Mouse (Mus musculus): Measurements from ENCODE around the gene Hoga1.

The Hoga1 gene

GRCm38 (mm10) chr19:42021681-42022541 lies 23.5 kb upstream of the Hoga1 start:
- no peak for DNase-seq (ENCODE audit: low read depth)

GRCm38 (mm10) chr19:42022542-42022848 lies 22.9 kb upstream of the Hoga1 start:
- no peak for DNase-seq (ENCODE audit: low read depth)

GRCm38 (mm10) chr19:42026158-42026557 lies 19.3 kb upstream of the Hoga1 start:
- peak; percentile 68 for DNase-seq (ENCODE audit: low read depth)

- DNase-seq (ENCODE audit: low read depth) = no peak
Observed at GRCm38 (mm10) chr19:42031112-42031511, 14.3 kb upstream of the Hoga1 start.

- no peak for DNase-seq (ENCODE audit: low read depth)
Observed at GRCm38 (mm10) chr19:42033611-42034010, 11.8 kb upstream of the Hoga1 start.

GRCm38 (mm10) chr19:42034146-42034775 lies 11.1 kb upstream of the Hoga1 start:
- no peak for DNase-seq (ENCODE audit: low read depth)

- DNase-seq (ENCODE audit: low read depth) = no peak
Observed at GRCm38 (mm10) chr19:42034881-42035455, 10.4 kb upstream of the Hoga1 start.

- DNase-seq (ENCODE audit: low read depth) = peak; percentile 68
Observed at GRCm38 (mm10) chr19:42035456-42036248, 9.8 kb upstream of the Hoga1 start, which contains the start of gene Ankrd2. Ankrd2 (plus strand) TSS chr19:42036000.

- DNase-seq (ENCODE audit: low read depth) = no peak
Observed at GRCm38 (mm10) chr19:42036357-42036756, 9.1 kb upstream of the Hoga1 start.

GRCm38 (mm10) chr19:42037167-42037702 lies 8.2 kb upstream of the Hoga1 start:
- no peak for DNase-seq (ENCODE audit: low read depth)

- DNase-seq (ENCODE audit: low read depth) = no peak
Observed at GRCm38 (mm10) chr19:42038310-42038709, 7.1 kb upstream of the Hoga1 start.

- DNase-seq (ENCODE audit: low read depth) = no peak
Observed at GRCm38 (mm10) chr19:42043988-42044387, 1.4 kb upstream of the Hoga1 start.

GRCm38 (mm10) chr19:42050251-42050650 lies 4.8 kb downstream of the Hoga1 start:
- DNase-seq (ENCODE audit: low read depth) = no peak

GRCm38 (mm10) chr19:42051351-42051750 lies 5.9 kb downstream of the Hoga1 start:
- DNase-seq (ENCODE audit: low read depth) = no peak

- no peak for DNase-seq (ENCODE audit: low read depth)
Observed at GRCm38 (mm10) chr19:42051948-42052347, 6.5 kb downstream of the Hoga1 start, which contains the start of gene 4933411K16Rik. 4933411K16Rik (plus strand) TSS chr19:42052248.

- DNase-seq (ENCODE audit: low read depth) = no peak
Observed at GRCm38 (mm10) chr19:42054255-42054654, 8.8 kb downstream of the Hoga1 start.

GRCm38 (mm10) chr19:42055881-42056280 lies 10.5 kb downstream of the Hoga1 start:
- DNase-seq (ENCODE audit: low read depth) = no peak

- no peak for DNase-seq (ENCODE audit: low read depth)
Observed at GRCm38 (mm10) chr19:42056719-42057409, 11.5 kb downstream of the Hoga1 start.

- DNase-seq (ENCODE audit: low read depth) = no peak
Observed at GRCm38 (mm10) chr19:42058426-42058825, 13.0 kb downstream of the Hoga1 start.

GRCm38 (mm10) chr19:42061443-42061842 lies 16.0 kb downstream of the Hoga1 start:
- DNase-seq (ENCODE audit: low read depth) = no peak
